Mouse (Mus musculus): ENCODE results near the gene Nav3. TPM values are rescaled to one million over a fixed set of nuclear protein-coding genes. Genes with fewer than 3 reads are reported as not detected.
A peak's percentile ranks its signal among the peaks of the same experiment; 100 is the strongest.

The Nav3 gene
- polyA plus RNA-seq, 1 experiment = 34.8 TPM

DNA sequence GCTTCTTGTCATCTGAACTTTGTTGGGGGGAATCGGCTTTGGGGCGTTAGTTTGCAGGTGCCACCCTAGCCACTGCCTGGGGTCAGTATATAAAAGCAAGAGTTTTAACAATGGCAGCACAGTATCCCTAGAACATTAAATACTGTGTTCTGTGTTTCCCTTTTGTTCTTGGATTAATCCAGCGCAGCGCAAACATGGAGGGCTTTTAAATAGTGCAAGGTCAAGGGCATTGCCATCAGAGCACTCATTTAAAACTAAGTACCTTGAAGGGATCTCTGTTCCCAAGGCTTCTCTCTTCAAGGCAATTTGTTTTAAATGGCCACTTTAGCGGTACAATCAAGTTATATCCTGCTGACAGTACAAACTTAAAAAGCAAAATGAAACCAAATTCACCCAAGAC, 737.6 kb downstream of the Nav3 start:
- DNase-seq (ENCODE audit: low read depth) = peak; percentile 53
- TF ChIP-seq CTCF (IDR thresholded peaks at IDR 0.05; ENCODE audit: borderline replicate concordance, extremely low read depth, insufficient read depth, insufficient read length) (no peak), POLR2A (IDR thresholded peaks at IDR 0.05; ENCODE audit: borderline replicate concordance, extremely low read depth, insufficient read depth, insufficient read length, poor library complexity, severe bottlenecking) (no peak)

DNA sequence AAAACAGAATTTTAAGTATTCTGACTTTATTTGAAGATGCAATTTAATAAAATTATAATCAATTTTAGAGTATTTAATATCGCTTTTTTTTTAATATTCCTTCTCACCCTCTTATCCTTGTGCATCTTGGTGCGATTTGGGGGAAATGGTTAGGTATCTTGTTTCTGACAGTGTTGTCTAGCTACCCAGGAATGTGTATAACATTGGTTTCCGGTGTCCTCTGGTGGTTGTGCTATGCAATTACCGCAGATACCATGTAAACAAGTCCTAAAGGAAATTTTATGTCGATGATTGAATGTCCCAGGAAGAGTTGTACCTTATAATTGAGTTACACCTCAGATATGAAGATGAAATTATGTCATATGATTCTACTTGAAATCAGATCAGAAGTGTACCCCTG, 743.0 kb downstream of the Nav3 start:
- DNase-seq (ENCODE audit: low read depth) = peak; percentile 85
- TF ChIP-seq CTCF (IDR thresholded peaks at IDR 0.05; ENCODE audit: borderline replicate concordance, extremely low read depth, insufficient read depth, insufficient read length) (peak; percentile 74; the same call in 1 of the 2 replicates), POLR2A (IDR thresholded peaks at IDR 0.05; ENCODE audit: borderline replicate concordance, extremely low read depth, insufficient read depth, insufficient read length, poor library complexity, severe bottlenecking) (no peak)

DNA sequence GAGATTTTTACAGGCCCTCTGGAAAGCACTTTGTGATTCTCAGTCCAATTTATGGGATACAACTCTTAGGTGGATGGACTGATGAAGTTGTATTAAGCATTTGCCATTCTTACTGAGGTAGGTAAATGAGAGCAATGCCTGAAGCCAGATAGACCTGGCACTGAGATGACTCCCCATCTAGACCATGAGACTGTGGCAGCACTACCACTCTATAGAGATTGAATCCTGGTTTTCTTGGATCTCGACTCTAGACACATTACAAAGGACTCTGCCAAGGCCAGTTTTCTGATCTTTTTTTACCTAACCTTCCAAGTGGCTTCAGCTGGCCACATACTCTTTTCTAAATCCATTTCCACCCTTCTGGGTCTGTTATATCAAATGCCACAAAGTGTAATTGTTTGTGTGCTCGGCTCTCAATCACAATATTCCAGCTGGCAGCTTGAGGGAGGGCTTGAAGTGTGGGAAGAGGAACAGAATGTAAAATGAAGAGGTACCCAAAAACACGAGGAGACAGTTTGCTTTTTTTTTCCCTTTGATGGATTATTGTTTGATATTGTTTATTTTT, 756.2 kb downstream of the Nav3 start:
- TF ChIP-seq POLR2A (IDR thresholded peaks at IDR 0.05; ENCODE audit: borderline replicate concordance, extremely low read depth, insufficient read depth, insufficient read length, poor library complexity, severe bottlenecking) (no peak), CTCF (IDR thresholded peaks at IDR 0.05; ENCODE audit: borderline replicate concordance, extremely low read depth, insufficient read depth, insufficient read length) (no peak)
- DNase-seq (ENCODE audit: low read depth) = no peak

DNA sequence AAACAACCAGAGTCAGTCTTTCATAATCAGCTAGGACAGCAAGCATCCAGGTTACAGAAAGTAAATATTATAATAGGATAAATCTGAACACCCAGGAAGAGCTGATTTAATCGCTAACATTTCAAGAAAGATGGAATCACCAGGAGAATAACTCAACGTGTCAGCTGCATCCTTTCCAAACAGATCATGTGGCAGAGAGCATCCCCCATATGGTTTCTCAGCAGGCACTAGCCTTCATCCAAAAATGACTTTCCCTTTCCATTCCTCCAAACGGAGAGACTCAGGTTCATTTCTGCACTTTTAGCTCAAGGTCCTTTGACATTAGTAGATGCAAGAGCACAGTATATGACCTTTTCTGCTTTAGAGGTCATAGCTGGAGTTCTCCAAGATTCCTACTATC, 765.4 kb downstream of the Nav3 start:
- peak; percentile 25 for DNase-seq (ENCODE audit: low read depth)
- no peak for TF ChIP-seq CTCF (IDR thresholded peaks at IDR 0.05; ENCODE audit: borderline replicate concordance, extremely low read depth, insufficient read depth, insufficient read length)
- no peak for TF ChIP-seq POLR2A (IDR thresholded peaks at IDR 0.05; ENCODE audit: borderline replicate concordance, extremely low read depth, insufficient read depth, insufficient read length, poor library complexity, severe bottlenecking)

DNA sequence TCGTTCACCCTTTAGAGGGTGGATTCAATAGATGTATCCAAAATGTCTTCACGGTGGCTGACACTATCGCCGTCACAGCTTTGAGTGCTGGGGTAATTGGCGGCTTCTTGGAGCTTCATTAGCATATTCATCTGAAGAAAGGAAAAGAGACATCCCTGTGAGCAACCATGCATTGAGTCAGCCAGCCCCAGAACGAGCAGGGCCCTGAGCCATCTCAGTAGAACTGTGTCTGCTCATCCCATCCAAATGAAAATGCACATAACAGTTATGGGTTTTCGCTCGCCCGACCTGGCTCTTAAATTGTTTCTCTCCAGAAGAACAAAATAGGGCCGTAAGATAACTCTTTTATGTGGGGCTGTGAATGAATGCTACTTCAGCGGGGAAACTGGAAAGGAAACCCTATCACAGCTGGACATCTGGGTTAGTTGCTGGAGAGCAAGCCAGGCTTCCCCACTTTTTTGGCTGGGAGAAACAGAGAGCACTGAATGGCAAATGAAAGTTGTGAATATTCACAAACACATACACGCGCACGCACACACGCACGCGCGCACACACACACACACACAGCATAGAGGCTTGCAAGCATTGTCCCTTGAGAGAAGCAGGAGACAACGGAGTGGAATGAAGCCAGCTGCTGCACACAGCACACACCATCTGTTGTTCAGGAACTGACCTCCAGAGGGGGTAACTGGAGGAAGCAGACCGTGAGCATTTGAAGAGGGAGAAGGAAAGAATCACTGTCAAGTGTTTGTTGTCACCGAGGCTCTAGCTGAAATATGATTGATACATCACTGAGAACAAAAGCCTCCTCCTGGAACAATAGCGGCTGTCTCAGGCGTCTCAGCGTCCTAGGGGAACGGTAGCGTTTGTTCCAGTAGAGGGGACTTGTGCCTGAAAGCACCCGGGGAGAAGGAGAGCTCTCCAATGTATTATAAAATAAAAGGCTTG, 771.6 kb downstream of the Nav3 start:
- TF ChIP-seq POLR2A (IDR thresholded peaks at IDR 0.05; ENCODE audit: borderline replicate concordance, extremely low read depth, insufficient read depth, insufficient read length, poor library complexity, severe bottlenecking) = no peak
- TF ChIP-seq CTCF (IDR thresholded peaks at IDR 0.05; ENCODE audit: borderline replicate concordance, extremely low read depth, insufficient read depth, insufficient read length) = peak; percentile 75
- peak; percentile 97 for DNase-seq (ENCODE audit: low read depth)

DNA sequence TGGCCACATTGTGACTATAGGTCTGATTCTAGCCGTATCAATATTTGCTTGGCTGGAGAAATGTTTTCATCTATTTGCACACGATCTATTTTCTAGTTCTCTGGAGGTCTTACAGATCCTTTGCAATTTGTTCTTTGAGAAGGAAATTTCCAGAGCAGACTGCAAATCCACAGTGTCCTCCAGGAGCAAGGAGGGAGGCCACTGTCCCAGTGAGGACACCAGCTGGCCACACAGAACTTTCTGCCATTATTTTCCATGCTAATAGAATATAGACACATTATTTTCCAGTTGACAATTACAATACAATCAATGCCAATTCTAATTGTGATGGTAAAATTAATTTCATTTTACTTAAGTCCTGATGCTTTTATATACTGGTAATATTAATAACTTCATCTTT, 783.1 kb downstream of the Nav3 start:
- TF ChIP-seq CTCF (IDR thresholded peaks at IDR 0.05; ENCODE audit: borderline replicate concordance, extremely low read depth, insufficient read depth, insufficient read length) (no peak), POLR2A (IDR thresholded peaks at IDR 0.05; ENCODE audit: borderline replicate concordance, extremely low read depth, insufficient read depth, insufficient read length, poor library complexity, severe bottlenecking) (no peak)

DNA sequence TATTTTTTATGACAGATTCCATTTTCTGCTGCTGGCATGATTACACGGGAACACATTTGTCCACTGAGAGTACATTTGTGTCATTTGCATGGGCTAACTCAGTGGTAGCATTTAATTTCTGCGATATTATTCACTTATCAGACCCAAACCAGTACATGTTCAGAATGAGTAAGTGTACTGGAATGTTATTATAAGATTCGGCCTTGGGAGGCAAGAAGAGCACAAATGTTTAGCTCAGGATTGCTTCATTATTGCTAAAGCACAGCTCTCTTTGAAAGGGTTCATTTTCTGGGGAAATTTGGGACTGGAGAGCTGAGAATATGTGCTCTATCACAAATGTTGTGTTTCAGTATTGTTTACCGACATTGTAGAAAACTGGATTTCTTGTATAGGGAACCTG, 788.6 kb downstream of the Nav3 start:
- TF ChIP-seq POLR2A (IDR thresholded peaks at IDR 0.05; ENCODE audit: borderline replicate concordance, extremely low read depth, insufficient read depth, insufficient read length, poor library complexity, severe bottlenecking) = no peak
- no peak for TF ChIP-seq CTCF (IDR thresholded peaks at IDR 0.05; ENCODE audit: borderline replicate concordance, extremely low read depth, insufficient read depth, insufficient read length)
- no peak for DNase-seq (ENCODE audit: low read depth)

More for the DNA sequence above, 783.1 kb downstream of the Nav3 start:
- DNase-seq (ENCODE audit: low read depth) = no peak

DNA sequence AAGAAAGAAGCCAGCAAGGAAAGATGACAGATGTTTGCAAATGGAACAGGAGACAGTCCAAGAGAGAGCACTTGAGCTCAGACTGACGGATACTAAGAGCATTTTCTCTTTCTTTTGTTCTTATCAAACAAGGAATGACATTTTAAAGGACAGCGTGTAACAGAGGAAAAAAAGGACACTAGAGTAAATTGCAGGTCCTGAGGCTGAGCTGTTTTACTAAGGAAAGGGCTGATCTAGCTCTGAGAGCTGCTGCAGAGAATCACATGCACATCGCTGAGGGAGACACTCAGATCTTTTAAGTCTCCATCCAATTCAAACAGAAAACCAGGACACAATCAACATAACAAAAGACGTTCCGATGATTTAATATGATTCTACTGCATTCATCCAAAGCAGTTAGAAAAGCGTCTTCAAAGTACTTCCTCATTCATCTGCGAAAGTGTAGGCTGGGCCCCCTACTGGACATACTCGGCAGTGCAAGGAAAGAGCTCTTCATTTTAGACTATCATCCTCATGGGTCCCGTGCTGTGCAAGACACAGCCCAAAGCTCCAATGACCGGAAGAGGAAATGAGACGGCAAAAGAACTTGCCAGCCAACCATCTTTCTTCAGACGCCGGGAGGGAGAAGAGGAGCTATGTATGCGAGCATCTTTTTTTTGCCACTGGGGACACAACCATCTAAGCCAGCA, 791.2 kb downstream of the Nav3 start:
- TF ChIP-seq POLR2A (IDR thresholded peaks at IDR 0.05; ENCODE audit: borderline replicate concordance, extremely low read depth, insufficient read depth, insufficient read length, poor library complexity, severe bottlenecking) (no peak), CTCF (IDR thresholded peaks at IDR 0.05; ENCODE audit: borderline replicate concordance, extremely low read depth, insufficient read depth, insufficient read length) (peak; percentile 80)
- peak; percentile 86 for DNase-seq (ENCODE audit: low read depth)

DNA sequence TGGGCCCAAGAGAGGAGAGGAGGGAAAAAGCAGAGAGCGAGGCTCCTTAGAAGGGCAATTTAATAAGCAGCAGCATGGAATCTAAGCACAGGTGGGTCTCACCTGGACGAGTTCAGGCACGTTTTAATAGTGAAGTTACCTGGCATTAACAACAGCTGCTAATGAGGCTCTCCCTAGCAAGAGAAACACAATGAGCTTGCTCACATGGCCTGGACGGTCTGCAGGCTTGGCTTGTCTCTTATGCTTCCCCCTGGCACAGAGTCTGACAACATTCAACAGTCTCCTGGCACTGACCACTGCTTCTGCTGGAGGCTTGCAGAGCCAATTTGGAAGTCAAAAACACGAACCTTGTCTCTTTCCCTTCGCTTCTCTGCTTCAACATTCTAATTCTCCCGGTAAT, 804.5 kb downstream of the Nav3 start:
- DNase-seq (ENCODE audit: low read depth) = peak; percentile 56
- TF ChIP-seq CTCF (IDR thresholded peaks at IDR 0.05; ENCODE audit: borderline replicate concordance, extremely low read depth, insufficient read depth, insufficient read length) = no peak
- no peak for TF ChIP-seq POLR2A (IDR thresholded peaks at IDR 0.05; ENCODE audit: borderline replicate concordance, extremely low read depth, insufficient read depth, insufficient read length, poor library complexity, severe bottlenecking)

DNA sequence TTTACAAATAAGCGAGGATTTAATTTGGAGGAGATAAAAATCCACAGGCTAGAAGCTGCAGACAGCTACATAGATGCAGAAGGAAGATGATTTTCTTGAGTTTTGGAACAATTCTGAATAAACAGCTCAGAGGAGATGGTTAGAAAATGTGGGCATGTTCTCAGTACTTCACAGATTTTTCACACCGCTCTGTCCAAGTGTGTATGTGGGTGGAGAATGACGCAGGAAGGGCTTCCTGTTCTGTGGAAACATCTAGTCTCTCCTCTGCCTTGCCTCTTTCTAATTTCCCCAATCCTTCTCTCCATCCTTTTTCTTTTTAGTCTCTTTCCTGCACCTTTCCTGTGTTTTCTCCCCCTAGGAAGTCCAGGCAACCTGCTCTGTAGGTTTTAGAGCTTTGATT, 812.4 kb downstream of the Nav3 start:
- no peak for DNase-seq (ENCODE audit: low read depth)
- TF ChIP-seq CTCF (IDR thresholded peaks at IDR 0.05; ENCODE audit: borderline replicate concordance, extremely low read depth, insufficient read depth, insufficient read length) (no peak), POLR2A (IDR thresholded peaks at IDR 0.05; ENCODE audit: borderline replicate concordance, extremely low read depth, insufficient read depth, insufficient read length, poor library complexity, severe bottlenecking) (no peak)

DNA sequence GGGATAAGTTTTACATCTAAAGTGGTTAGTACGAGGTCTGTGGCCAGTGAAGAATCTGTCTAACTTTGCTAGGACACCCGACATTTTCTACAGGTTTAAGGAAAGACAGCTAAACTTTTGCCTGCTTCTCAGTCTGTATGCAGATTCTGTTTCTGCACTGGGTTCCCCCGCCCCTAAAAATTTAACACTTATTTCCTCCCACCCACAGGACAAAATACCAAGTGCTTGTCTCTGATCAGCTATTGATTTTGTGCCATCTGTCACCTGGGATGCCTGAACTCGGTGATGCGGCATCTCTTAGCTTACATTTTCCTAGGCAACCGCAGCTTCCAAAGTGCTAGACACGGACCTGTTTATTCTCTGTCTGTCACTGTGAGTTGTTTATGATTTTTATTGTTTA, 814.2 kb downstream of the Nav3 start:
- TF ChIP-seq POLR2A (IDR thresholded peaks at IDR 0.05; ENCODE audit: borderline replicate concordance, extremely low read depth, insufficient read depth, insufficient read length, poor library complexity, severe bottlenecking) (no peak), CTCF (IDR thresholded peaks at IDR 0.05; ENCODE audit: borderline replicate concordance, extremely low read depth, insufficient read depth, insufficient read length) (no peak)
- no peak for DNase-seq (ENCODE audit: low read depth)
